Mouse (Mus musculus): ENCODE results near the gene Dnase2b.

The Dnase2b gene

DNA sequence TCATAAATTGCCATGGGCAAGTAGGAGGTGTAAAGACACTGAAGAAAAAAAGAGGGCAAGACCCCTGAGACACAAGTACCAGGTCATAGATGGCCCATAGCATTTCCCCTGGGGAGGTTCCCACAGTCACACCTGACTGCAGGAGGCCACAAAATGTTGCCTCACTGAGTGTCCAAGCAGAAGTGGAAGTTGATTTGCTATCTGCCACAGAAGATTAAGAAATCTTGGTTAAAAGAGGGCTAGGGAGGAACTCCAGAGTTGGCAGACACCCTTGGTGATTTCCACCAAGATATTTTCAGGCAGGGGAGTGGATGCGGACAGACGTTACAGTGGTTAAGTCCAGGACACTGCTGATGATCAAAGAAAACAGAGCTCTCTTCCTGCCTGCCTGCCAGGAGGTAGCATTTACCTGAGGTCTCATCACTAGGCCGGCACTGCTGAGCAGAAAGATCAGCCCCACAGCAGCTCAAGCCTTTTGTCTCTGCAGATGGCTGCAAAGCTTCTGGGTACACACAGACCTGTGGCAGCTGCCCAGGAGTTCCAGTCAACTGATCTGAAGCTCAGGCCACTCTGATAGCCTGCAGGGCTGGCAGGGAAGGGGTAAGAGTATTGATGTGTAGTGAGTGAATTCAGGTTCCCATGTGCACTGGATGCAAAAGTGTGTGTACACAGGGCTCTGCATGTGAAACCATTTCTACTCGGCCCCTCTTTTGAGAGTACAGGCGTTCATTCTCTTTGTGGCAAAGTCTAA is 1.3 kb upstream of the Dnase2b start:
- no peak for DNase-seq (ENCODE audit: low read depth)

- DNase-seq (ENCODE audit: low read depth) = no peak
These were observed 3.6 kb downstream of the Dnase2b start for GRCm38 (mm10) chr3:146611821-146612220.

- no peak for DNase-seq (ENCODE audit: low read depth)
These were observed 4.1 kb downstream of the Dnase2b start for GRCm38 (mm10) chr3:146611261-146611660.

DNA sequence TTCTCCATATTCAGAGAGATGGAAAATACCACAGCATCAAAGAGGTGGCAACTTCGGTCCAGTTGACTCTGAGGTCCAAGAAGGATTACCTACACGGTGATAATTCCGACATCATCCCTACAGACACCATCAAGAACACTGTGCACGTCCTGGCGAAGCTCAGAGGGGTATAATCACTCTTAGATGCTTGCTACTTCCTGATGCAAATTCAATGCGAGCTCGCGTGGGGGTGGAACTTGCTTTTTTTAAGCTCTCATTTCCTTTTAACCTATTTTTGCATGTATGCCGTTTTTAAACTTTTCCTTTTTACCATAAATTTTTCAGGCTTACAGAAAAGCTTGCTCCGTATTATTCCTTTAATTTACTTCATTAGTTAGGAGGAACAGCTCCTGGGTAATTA is 5.1 kb downstream of the Dnase2b start:
- DNase-seq (ENCODE audit: low read depth) = no peak

DNA sequence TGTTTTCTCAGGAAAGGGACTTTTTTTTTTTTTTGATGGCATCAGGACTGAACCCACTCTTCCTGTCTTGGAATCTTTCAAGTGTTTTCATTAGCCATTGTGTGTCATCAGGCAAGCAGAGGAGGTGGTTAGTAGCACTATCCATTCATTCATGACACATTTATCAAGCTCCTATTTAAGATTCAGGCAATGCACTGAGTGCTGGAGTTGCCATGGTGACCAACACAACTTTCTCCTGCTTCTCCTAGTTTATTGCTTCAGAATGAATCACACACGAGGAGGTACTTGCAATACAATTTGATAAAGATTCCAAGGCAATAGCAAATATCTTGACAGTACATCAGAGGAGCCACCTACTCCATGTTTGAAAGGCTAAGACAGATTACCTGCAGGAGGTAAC is 8.0 kb downstream of the Dnase2b start:
- DNase-seq (ENCODE audit: low read depth) = no peak

- no peak for DNase-seq (ENCODE audit: low read depth)
These were observed 10.7 kb downstream of the Dnase2b start for GRCm38 (mm10) chr3:146604647-146605046.

DNA sequence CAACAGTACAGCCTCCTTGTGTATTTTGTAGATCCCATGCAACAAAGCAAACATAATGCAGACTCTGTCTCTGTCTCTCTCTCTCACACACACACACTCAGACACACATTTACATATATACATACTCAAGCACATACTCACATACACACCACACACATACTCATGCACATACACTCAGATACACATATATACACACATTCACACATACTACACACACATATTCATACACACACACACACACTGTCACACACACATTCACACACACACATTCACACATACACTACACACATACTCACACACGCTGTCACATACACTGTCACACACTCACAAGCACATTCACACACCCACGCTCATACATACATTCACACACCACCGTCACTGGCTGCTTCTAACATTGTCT is 12.9 kb downstream of the Dnase2b start:
- DNase-seq (ENCODE audit: low read depth) = no peak

GRCm38 (mm10) chr3:146601205-146601604 is 14.2 kb downstream of the Dnase2b start:
- peak; percentile 15 for DNase-seq (ENCODE audit: low read depth)

GRCm38 (mm10) chr3:146599198-146599900 is 16.0 kb downstream of the Dnase2b start:
- DNase-seq (ENCODE audit: low read depth) = no peak

- DNase-seq (ENCODE audit: low read depth) = no peak
These were observed 17.0 kb downstream of the Dnase2b start for GRCm38 (mm10) chr3:146598411-146598810.

GRCm38 (mm10) chr3:146596864-146597263 is 18.5 kb downstream of the Dnase2b start:
- no peak for DNase-seq (ENCODE audit: low read depth)

- no peak for DNase-seq (ENCODE audit: low read depth)
These were observed 19.0 kb downstream of the Dnase2b start for GRCm38 (mm10) chr3:146596387-146596786.

DNA sequence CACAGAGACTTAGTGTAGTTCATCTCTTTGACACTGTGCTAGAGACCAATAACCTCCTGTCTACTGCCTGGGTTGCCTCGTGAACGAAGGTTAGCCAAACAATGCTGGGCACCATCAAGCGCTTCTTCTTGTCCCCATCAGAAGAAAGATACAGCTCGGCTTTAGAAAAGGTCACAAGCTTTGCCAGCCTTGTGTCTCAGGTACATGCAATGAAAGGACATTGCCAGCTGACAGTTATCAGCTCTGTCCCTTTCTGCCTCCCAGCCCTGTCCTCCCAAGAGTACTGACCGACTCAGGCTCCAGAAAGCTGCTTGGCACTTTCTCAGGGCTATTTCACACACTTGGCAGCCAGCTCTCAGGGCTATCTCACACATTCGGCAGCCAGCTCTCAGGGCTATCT is 20.0 kb downstream of the Dnase2b start:
- no peak for DNase-seq (ENCODE audit: low read depth)

DNA sequence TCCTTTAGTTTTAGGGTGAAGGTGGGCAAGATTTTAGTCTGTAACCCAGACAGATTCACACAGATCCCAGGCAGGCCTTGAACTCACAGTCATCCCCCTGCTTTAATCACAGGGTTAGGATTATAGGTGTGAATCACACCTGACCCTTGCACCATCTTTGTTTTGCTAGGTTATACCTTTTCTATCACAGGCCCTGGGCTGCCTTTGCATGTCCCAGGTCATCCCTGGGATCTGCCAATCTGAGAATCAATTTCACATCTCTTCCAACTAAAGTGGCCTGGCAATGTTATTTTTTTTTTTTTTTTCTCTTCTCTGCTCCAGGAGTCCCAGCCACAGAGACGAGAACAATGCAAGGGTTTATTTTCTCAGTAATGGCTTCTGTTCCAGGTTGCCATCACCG is 23.8 kb downstream of the Dnase2b start:
- DNase-seq (ENCODE audit: low read depth) = no peak

- DNase-seq (ENCODE audit: low read depth) = no peak
These were observed 24.2 kb downstream of the Dnase2b start for GRCm38 (mm10) chr3:146591159-146591558.

GRCm38 (mm10) chr3:146589523-146589922 is 25.9 kb downstream of the Dnase2b start:
- no peak for DNase-seq (ENCODE audit: low read depth)

DNA sequence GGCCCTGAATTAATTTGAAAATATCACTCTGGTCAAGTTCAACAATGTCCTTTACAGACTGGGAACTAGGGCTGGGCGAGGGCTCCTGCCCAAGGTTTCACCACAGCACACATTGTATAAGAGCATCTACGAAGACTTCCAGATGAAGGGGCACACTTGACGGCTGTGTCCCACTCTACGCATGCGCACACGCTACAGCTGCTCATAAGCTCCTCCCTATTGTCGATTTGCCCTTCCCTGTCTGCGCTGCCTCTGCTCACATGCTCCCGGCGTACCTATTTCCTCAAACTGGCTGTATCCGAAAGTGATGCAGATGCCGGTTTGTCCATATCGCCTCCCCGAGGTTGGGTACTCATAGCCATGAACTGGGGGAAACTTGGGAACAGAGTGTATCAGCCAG is 28.8 kb downstream of the Dnase2b start:
- no peak for DNase-seq (ENCODE audit: low read depth)

DNA sequence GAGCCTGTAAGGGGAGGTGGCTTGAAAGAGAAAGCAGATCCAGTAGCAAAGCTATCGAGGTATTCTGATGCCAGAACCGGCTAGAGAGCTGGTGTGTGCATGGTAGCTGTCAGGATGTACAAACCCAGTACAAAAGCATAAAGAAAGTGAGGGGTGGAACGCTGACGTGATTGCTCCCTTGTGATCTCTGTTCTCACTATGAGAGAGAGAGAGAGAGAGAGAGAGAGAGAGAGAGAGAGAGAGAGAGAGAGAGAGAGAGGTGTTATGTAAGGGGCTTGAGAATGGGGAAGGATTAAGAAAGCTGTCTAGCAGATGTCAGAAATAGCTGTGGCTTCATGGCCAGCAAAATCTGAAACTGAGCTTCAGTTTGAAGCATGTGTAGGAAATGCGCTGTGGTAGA is 31.5 kb downstream of the Dnase2b start:
- no peak for DNase-seq (ENCODE audit: low read depth)

GRCm38 (mm10) chr3:146583478-146583877 is 31.9 kb downstream of the Dnase2b start:
- DNase-seq (ENCODE audit: low read depth) = no peak

DNA sequence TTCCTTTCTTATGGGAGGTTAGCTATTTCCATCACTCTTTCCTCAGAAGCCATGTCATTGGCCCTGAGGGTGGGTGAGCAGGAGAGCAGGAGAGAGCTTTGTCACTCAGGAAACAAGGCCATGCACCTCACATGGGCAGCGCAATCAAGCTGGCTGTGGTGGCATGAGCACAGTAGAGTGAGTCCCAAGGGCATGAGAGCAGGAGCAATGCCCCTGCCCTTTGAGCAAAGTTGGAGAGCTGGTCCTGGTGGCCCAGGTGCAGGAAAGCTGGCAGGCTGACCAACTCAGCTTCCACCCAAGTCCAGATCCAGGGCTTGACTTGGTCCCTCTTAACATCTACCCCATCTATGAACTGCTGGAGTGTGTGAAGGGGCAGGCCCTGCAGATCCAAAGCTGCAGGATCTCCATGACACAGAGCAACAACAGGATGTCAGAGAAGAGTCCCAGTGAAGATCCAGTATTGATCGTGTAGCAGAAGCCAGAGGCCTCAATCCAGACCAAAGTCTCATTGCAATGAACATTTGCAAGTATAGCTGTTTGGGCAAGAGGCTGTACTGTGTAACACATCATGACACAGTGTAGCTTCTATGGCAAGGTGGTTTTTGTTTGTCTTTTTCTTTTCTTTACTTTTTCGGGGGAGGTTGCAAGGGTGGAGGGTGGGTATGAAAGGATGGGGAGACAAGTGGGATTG is 35.2 kb downstream of the Dnase2b start:
- no peak for DNase-seq (ENCODE audit: low read depth)

DNA sequence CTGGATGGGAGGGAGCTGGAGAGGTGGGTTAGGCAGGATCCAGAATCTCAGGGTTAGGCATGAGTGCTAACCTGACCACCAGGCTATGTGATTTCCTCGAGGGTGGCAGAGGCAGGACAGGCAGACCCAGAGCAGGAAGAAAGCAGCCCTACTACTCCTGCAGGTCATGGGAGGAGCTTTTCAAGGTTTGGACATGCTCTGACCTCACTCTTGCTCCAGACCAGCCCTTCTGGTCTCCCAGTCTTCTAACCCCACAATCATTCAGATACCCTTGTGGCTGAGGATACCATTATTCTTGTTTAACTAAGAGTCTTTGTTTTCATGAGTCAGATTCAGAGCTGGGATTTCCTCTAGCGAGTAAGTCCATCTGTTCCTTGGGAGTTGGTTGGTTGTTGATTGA is 37.8 kb downstream of the Dnase2b start:
- no peak for DNase-seq (ENCODE audit: low read depth)

GRCm38 (mm10) chr3:146571341-146571740 is 44.1 kb downstream of the Dnase2b start:
- DNase-seq (ENCODE audit: low read depth) = no peak

DNA sequence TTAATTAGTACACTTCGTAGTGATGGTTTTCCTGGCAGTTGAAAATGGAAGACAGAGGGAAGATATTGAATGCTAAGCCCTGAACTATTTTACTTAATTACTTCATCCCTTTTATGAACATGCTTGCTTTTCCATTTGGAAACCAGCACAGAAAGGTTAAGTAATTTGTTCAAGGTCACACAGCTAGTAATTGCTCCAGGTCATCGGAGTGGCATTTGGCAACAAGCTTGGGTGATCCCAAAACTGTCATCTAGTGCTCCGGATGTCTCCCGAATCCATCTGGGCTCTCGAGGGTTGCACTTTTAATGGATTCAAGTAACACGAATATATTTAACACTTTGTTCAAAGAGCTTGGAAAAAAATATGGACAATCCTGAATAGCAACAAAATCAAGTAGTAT is 44.5 kb downstream of the Dnase2b start:
- DNase-seq (ENCODE audit: low read depth) = no peak

Measured in c-Kit-positive CD71-positive TER-119-negative erythroid progenitor cells, embryonic 14.5 days (primary cell).